Mouse (Mus musculus): Measurements from ENCODE around the gene Pea15a. TPM values are rescaled to one million over a fixed set of nuclear protein-coding genes. Genes with fewer than 3 reads are reported as not detected.

Gene Pea15a
- polyA plus RNA-seq, 1 experiment: 34.1 TPM

Other genes with a start within 250 kb of the Pea15a start
- gene Vangl2, start 178.4 kb downstream of the Pea15a start, polyA plus RNA-seq (2012; rRNA removed): 1.5 and 1.6 TPM in 2 replicates
- 0.07 TPM in 1 of 2 replicates, not detected in the other for gene Nhlh1, start 149.2 kb downstream of the Pea15a start, polyA plus RNA-seq (2012; rRNA removed)
- 66.6 and 76.3 TPM in 2 replicates for gene Copa, start 124.3 kb downstream of the Pea15a start, polyA plus RNA-seq (2012; rRNA removed)
- 108 and 149 TPM in 2 replicates for gene Ncstn, start 124.0 kb downstream of the Pea15a start, polyA plus RNA-seq (2012; rRNA removed)
- 81.2 and 108 TPM in 2 replicates for gene Pex19, start 80.0 kb downstream of the Pea15a start, polyA plus RNA-seq (2012; rRNA removed)
- gene Dcaf8, start 58.7 kb downstream of the Pea15a start, polyA plus RNA-seq (2012; rRNA removed): 25.3 and 37.6 TPM in 2 replicates
- gene Casq1, start 13.1 kb upstream of the Pea15a start, polyA plus RNA-seq (2012; rRNA removed): 1.2 TPM in 2 replicates
- gene Atp1a4, start 51.6 kb upstream of the Pea15a start, polyA plus RNA-seq (2012; rRNA removed): 0.05 and 0.10 TPM in 2 replicates
- 51.8 and 64.4 TPM in 2 replicates for gene Igsf8, start 54.8 kb upstream of the Pea15a start, polyA plus RNA-seq (2012; rRNA removed)
- 6.4 and 9.1 TPM in 2 replicates for gene Atp1a2, start 91.3 kb upstream of the Pea15a start, polyA plus RNA-seq (2012; rRNA removed)
- gene Kcnj9, start 122.5 kb upstream of the Pea15a start, polyA plus RNA-seq (2012; rRNA removed): 0.11 and 0.18 TPM in 2 replicates
- 0.86 and 1.5 TPM in 2 replicates for gene Kcnj10, start 134.4 kb upstream of the Pea15a start, polyA plus RNA-seq (2012; rRNA removed)
- gene Pigm, start 169.7 kb upstream of the Pea15a start, polyA plus RNA-seq (2012; rRNA removed): 3.4 and 5.4 TPM in 2 replicates

Data from large intestine, adult 2 months (tissue).